Mouse (Mus musculus) ES-CJ7 (cell line): ENCODE measurements around the gene Pqlc3.

Source experiments
- DNase-seq: peaks from one replicate; pipeline ENCODE4 v3.0.0; 2011; ENCODE audit warnings: low read depth, low spot score

The Pqlc3 gene

GRCm38 (mm10) chr12:17009466-17009865 is 9.3 kb upstream of the Pqlc3 start:
- peak; percentile 49 for DNase-seq

- DNase-seq, result no peak
These were observed 1.0 kb upstream of the Pqlc3 start for GRCm38 (mm10) chr12:17001211-17001610.

- DNase-seq, result no peak
These were observed 420 bp upstream of the Pqlc3 start for GRCm38 (mm10) chr12:17000628-17001027.

- peak; percentile 31 for DNase-seq
These were observed 1.1 kb downstream of the Pqlc3 start for GRCm38 (mm10) chr12:16999146-16999545.

GRCm38 (mm10) chr12:16996886-16997462 is 3.2 kb downstream of the Pqlc3 start:
- DNase-seq, result no peak

GRCm38 (mm10) chr12:16996281-16996680 is 3.9 kb downstream of the Pqlc3 start:
- DNase-seq, result no peak

- DNase-seq, result no peak
These were observed 5.9 kb downstream of the Pqlc3 start for GRCm38 (mm10) chr12:16994291-16994690.

GRCm38 (mm10) chr12:16992355-16992754 is 7.9 kb downstream of the Pqlc3 start:
- no peak for DNase-seq

- no peak for DNase-seq
These were observed 8.8 kb downstream of the Pqlc3 start for GRCm38 (mm10) chr12:16991376-16991775.

- DNase-seq, result no peak
These were observed 14.4 kb downstream of the Pqlc3 start for GRCm38 (mm10) chr12:16985778-16986177.

- DNase-seq, result no peak
These were observed 23.1 kb downstream of the Pqlc3 start for GRCm38 (mm10) chr12:16977120-16977519.

GRCm38 (mm10) chr12:16966811-16967210 is 33.4 kb downstream of the Pqlc3 start:
- DNase-seq, result no peak

- DNase-seq, result no peak
These were observed 36.9 kb downstream of the Pqlc3 start for GRCm38 (mm10) chr12:16963354-16963753.

GRCm38 (mm10) chr12:16958851-16959250 is 41.4 kb downstream of the Pqlc3 start:
- peak; percentile 65 for DNase-seq

GRCm38 (mm10) chr12:16948239-16948638 is 52.0 kb downstream of the Pqlc3 start:
- no peak for DNase-seq

GRCm38 (mm10) chr12:16941976-16942375 is 58.2 kb downstream of the Pqlc3 start:
- no peak for DNase-seq
